In genomic region chr3:87552327-87552726, GRCm38 (mm10) we compare ENCODE assay signal across 30 mouse cellular contexts.
"Had no signal": no experiment of that assay in that cellular context is flagged by ENCODE, and none has a peak within 500 bp of the region (broad histone marks: within the 10 kb centered on the region; RNA-seq: fewer than 3 reads in every experiment).

No protein-coding gene starts in this region.

- H3K9ac ChIP-seq: limb, embryonic 12.5 days; limb, embryonic 13.5 days; limb, embryonic 15.5 days; liver, embryonic 13.5 days; liver, embryonic 14.5 days; liver, embryonic 15.5 days; lung, embryonic 14.5 days; lung, embryonic 15.5 days; midbrain, embryonic 12.5 days; midbrain, embryonic 13.5 days; midbrain, embryonic 15.5 days; neural tube, embryonic 12.5 days had no signal

- H3K9me3 ChIP-seq: limb, embryonic 10.5 days; limb, embryonic 12.5 days; limb, embryonic 13.5 days; limb, embryonic 15.5 days; liver, embryonic 13.5 days; liver, embryonic 15.5 days; lung, embryonic 15.5 days; megakaryocyte, embryonic 14.5 days; midbrain, embryonic 10.5 days; midbrain, embryonic 12.5 days; midbrain, embryonic 13.5 days; midbrain, embryonic 15.5 days; neural tube, embryonic 12.5 days had no signal

- H3K36me3 ChIP-seq: limb, embryonic 10.5 days; limb, embryonic 12.5 days; limb, embryonic 13.5 days; limb, embryonic 15.5 days; liver, embryonic 13.5 days; liver, embryonic 15.5 days; lung, embryonic 15.5 days; midbrain, embryonic 10.5 days; midbrain, embryonic 12.5 days; midbrain, embryonic 13.5 days; midbrain, embryonic 15.5 days; neural tube, embryonic 12.5 days had no signal

- H3K4me3 ChIP-seq: left cerebral cortex, adult 2 months; limb, embryonic 10.5 days; limb, embryonic 12.5 days; limb, embryonic 13.5 days; limb, embryonic 15.5 days; liver, embryonic 13.5 days; liver, embryonic 15.5 days; lung, embryonic 15.5 days; megakaryocyte, embryonic 14.5 days; midbrain, embryonic 10.5 days; midbrain, embryonic 12.5 days; midbrain, embryonic 13.5 days; midbrain, embryonic 15.5 days; myocyte; neural tube, embryonic 12.5 days had no signal

- H3K4me2 ChIP-seq: limb, embryonic 12.5 days; limb, embryonic 13.5 days; limb, embryonic 15.5 days; liver, embryonic 13.5 days; liver, embryonic 15.5 days; lung, embryonic 14.5 days; lung, embryonic 15.5 days; midbrain, embryonic 11.5 days; midbrain, embryonic 12.5 days; midbrain, embryonic 13.5 days; midbrain, embryonic 15.5 days; neural tube, embryonic 12.5 days had no signal

- H3K4me1 ChIP-seq: limb, embryonic 15.5 days; lung, embryonic 15.5 days had no signal

- H3K27me3 ChIP-seq: midbrain, embryonic 15.5 days had no signal

- ATAC-seq: lung, postnatal 0 days; midbrain, embryonic 13.5 days; midbrain, embryonic 15.5 days; midbrain, embryonic 16.5 days had no signal

- H3K27ac ChIP-seq: left cerebral cortex, adult 2 months; limb, embryonic 10.5 days; limb, embryonic 12.5 days; limb, embryonic 13.5 days; limb, embryonic 15.5 days; liver, embryonic 13.5 days; liver, embryonic 14.5 days; liver, embryonic 15.5 days; lung, embryonic 15.5 days; macrophage; midbrain, embryonic 10.5 days; midbrain, embryonic 12.5 days; midbrain, embryonic 13.5 days; midbrain, embryonic 15.5 days; neural tube, embryonic 12.5 days had no signal

- DNase-seq: left cerebral cortex, postnatal 4 days; liver; liver, embryonic 13.5 days; lung, adult 18-20 months; lung, adult 2 months; lung, embryonic 14.5 days; lung, postnatal 10 days; lung, postnatal 14 days; lung, postnatal 36 days; lung, postnatal 4 days; midbrain, embryonic 14.5 days had no signal
